Mouse (Mus musculus): ENCODE results near the gene Tex21.
"Not testable (repeated sequence)": the region's sequence is repeated elsewhere in the genome, so short reads cannot be mapped to it uniquely, and the experiment has no call there.

The Tex21 gene

GRCm38 (mm10) chr12:76194526-76194925, 52.0 kb downstream of the Tex21 start:
- DNase-seq, result no peak

- peak; percentile 66 for DNase-seq
These were observed 55.6 kb downstream of the Tex21 start for GRCm38 (mm10) chr12:76190940-76191339.

GRCm38 (mm10) chr12:76187849-76188248, 58.7 kb downstream of the Tex21 start:
- no peak for DNase-seq

GRCm38 (mm10) chr12:76186473-76186872, 60.1 kb downstream of the Tex21 start:
- no peak for DNase-seq

- DNase-seq, result no peak
These were observed 61.3 kb downstream of the Tex21 start for GRCm38 (mm10) chr12:76185167-76185816.

GRCm38 (mm10) chr12:76184271-76184670, 62.3 kb downstream of the Tex21 start:
- DNase-seq, result no peak

- no peak for DNase-seq
These were observed 63.7 kb downstream of the Tex21 start for GRCm38 (mm10) chr12:76182831-76183230.

- no peak for DNase-seq
These were observed 65.1 kb downstream of the Tex21 start for GRCm38 (mm10) chr12:76181471-76181870.

GRCm38 (mm10) chr12:76180442-76180841, 66.1 kb downstream of the Tex21 start:
- DNase-seq, result no peak

GRCm38 (mm10) chr12:76179527-76179926, 67.0 kb downstream of the Tex21 start:
- no peak for DNase-seq

GRCm38 (mm10) chr12:76179051-76179450, 67.5 kb downstream of the Tex21 start:
- peak; percentile 71 for DNase-seq

- DNase-seq, result peak; percentile 71
These were observed 68.6 kb downstream of the Tex21 start for GRCm38 (mm10) chr12:76177864-76178518.

- no peak for DNase-seq
These were observed 69.3 kb downstream of the Tex21 start, which contains the start of gene Esr2 for GRCm38 (mm10) chr12:76177000-76177863. Gene Esr2, minus strand, starts transcription at chr12:76177259.

GRCm38 (mm10) chr12:76165641-76166040, 80.9 kb downstream of the Tex21 start:
- DNase-seq, result no peak

GRCm38 (mm10) chr12:76152389-76152788, 94.2 kb downstream of the Tex21 start:
- DNase-seq, result not testable (repeated sequence)

Data from kidney, adult 9 months (tissue).